Mouse (Mus musculus) heart, embryonic 13.5 days (tissue): ENCODE results near the gene Zfp868. TPM values are rescaled to one million over a fixed set of nuclear protein-coding genes. Genes with fewer than 3 reads are reported as not detected.

ENCODE experiments used
- polyA plus RNA-seq: library from polyadenylated mRNA; unstranded; fragments of >200 nt; fragmentation: Nextera tagmentation; extraction: Ambion mirVana; gene quantifications from 2 replicates; pipeline ENCODE4 v1.2.1, GENCODE M21; 2015

Zfp868 gene
- polyA plus RNA-seq, 1 experiment from 2014 or later: 14.9 TPM

Other genes with a start within 250 kb of the Zfp868 start
- not detected in 2 replicates for gene Gm9495, start 172.0 kb downstream of the Zfp868 start, polyA plus RNA-seq
- gene Gm7697, start 102.6 kb downstream of the Zfp868 start, polyA plus RNA-seq: not detected in 2 replicates
- 1.3 and 1.4 TPM in 2 replicates for gene Zfp964, start 28.9 kb upstream of the Zfp868 start, polyA plus RNA-seq
- gene Zfp869, start 85.2 kb upstream of the Zfp868 start, polyA plus RNA-seq: 16.6 and 18.0 TPM in 2 replicates
- 3.2 and 4.0 TPM in 2 replicates for gene Zfp963, start 124.4 kb upstream of the Zfp868 start, polyA plus RNA-seq
- 0.32 and 1.2 TPM in 2 replicates for gene Gm20422, start 149.3 kb upstream of the Zfp868 start, polyA plus RNA-seq
- 25.3 and 27.4 TPM in 2 replicates for gene Atp13a1, start 165.6 kb upstream of the Zfp868 start, polyA plus RNA-seq
- 15.1 and 16.6 TPM in 2 replicates for gene Zfp866, start 165.6 kb upstream of the Zfp868 start, polyA plus RNA-seq
- gene Gmip, start 183.1 kb upstream of the Zfp868 start, polyA plus RNA-seq: 6.9 and 7.6 TPM in 2 replicates
- 0.32 and 0.34 TPM in 2 replicates for gene Lpar2, start 196.9 kb upstream of the Zfp868 start, polyA plus RNA-seq
- gene Pbx4, start 206.9 kb upstream of the Zfp868 start, polyA plus RNA-seq: 2.4 and 3.9 TPM in 2 replicates